Mouse (Mus musculus) midbrain, embryonic 12.5 days (tissue): ENCODE results near the gene Txlna. TPM values are rescaled to one million over a fixed set of nuclear protein-coding genes. Genes with fewer than 3 reads are reported as not detected.

ENCODE experiments used
- ATAC-seq: fragments of 200-750 bp; cut with Nextera tagmentation; 2 replicates; pipeline ENCODE4 v1.8.0; 2017; ENCODE audit warnings: low read depth, moderate TSS enrichment, moderate library complexity; ENCODE audit not compliant: low FRiP score
- H3K27ac ChIP-seq: fragments of 300-500 bp; sonication (generic); replicated peaks from 2 replicates; pipeline ENCODE4 v1.5.1; 2016; ENCODE audit warnings: mild to moderate bottlenecking
- H3K27me3 ChIP-seq: fragments of 300-500 bp; sonication (generic); 2 replicates; pipeline ENCODE4 v1.6.1; 2016; ENCODE audit warnings: mild to moderate bottlenecking
- H3K36me3 ChIP-seq: fragments of 300-500 bp; sonication (generic); 2 replicates; pipeline ENCODE4 v1.6.1; 2016
- H3K4me1 ChIP-seq: fragments of 300-500 bp; sonication (generic); 2 replicates; pipeline ENCODE4 v1.6.1; 2016
- H3K4me2 ChIP-seq: fragments of 300-500 bp; sonication (generic); replicated peaks from 2 replicates; pipeline ENCODE4 v1.6.1; 2016; ENCODE audit warnings: mild to moderate bottlenecking, moderate library complexity
- H3K4me3 ChIP-seq: fragments of 300-500 bp; sonication (generic); 2 replicates; pipeline ENCODE4 v1.5.1; 2016; ENCODE audit warnings: mild to moderate bottlenecking
- H3K9ac ChIP-seq: fragments of 300-500 bp; sonication (generic); replicated peaks from 2 replicates; pipeline ENCODE4 v1.6.1; 2016; ENCODE audit warnings: mild to moderate bottlenecking, moderate library complexity
- H3K9me3 ChIP-seq: fragments of 300-500 bp; sonication (generic); 2 replicates; pipeline ENCODE4 v1.6.1; 2016; ENCODE audit warnings: mild to moderate bottlenecking
- WGBS: fragments of 180-500 bp; shearing (Covaris S2); methylation state at CpG from one replicate; pipeline ENCODE4 v1.1.7; 2016; 5-methylcytosine and 5-hydroxymethylcytosine counted together
- microRNA-seq: library from miRNA; unstranded; fragments of <30 nt; microRNA quantifications from one replicate; pipeline ENCODE4, GENCODE M21; 2017
- polyA plus RNA-seq: library from polyadenylated mRNA; unstranded; fragments of >200 nt; fragmentation: Nextera tagmentation; extraction: Ambion mirVana; gene quantifications from 2 replicates; pipeline ENCODE4 v1.2.1, GENCODE M21; 2016

Txlna gene
- polyA plus RNA-seq, 1 experiment from 2014 or later: 91.8 TPM

GRCm38 (mm10) chr4:129582251-129582650 lies 58.6 kb downstream of the Txlna start:
- Histone ChIP-seq H3K9me3 (no peaks in the 10 kb centered on the region), H3K4me1 (peaks cover 12% of the 10 kb centered on the region), H3K4me3 (no peak overlapping the region), H3K27me3 (no peaks in the 10 kb centered on the region), H3K36me3 (no peaks in the 10 kb centered on the region), H3K27ac (no peak overlapping the region), H3K4me2 (no peak overlapping the region), H3K9ac (no peak overlapping the region)
- no peak for ATAC-seq
- 64% methylated on average over 1 of the region's 1 CpGs for WGBS

DNA sequence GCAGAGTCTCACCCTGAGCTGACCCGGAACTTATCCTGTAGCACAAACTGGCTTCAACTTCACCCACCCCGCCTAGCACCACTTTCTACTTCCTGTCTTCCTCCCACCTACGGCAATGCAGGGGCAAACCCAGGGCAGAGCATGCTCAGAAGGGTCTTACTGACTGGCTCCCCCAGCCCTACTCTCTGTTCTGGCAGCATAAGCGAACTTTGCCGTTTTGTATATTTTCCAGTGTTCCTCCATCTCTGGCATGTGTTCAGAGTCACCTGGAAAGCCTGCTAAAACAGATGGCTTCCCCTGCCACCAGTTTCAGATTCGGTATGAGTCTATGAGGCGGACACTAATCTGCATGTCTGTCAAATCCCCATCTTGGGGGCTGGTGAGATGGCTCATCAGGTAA lies 60.5 kb downstream of the Txlna start:
- H3K9ac ChIP-seq: no peak overlapping the region
- H3K9me3 ChIP-seq: no peaks in the 10 kb centered on the region
- ATAC-seq: no peak
- H3K4me3 ChIP-seq: no peak overlapping the region
- no peak overlapping the region for H3K4me2 ChIP-seq
- 81% methylated on average over 7 of the region's 7 CpGs for WGBS
- no peak overlapping the region for H3K27ac ChIP-seq
- H3K36me3 ChIP-seq: no peaks in the 10 kb centered on the region
- no peaks in the 10 kb centered on the region for H3K27me3 ChIP-seq
- H3K4me1 ChIP-seq: peaks cover 18% of the 10 kb centered on the region

DNA sequence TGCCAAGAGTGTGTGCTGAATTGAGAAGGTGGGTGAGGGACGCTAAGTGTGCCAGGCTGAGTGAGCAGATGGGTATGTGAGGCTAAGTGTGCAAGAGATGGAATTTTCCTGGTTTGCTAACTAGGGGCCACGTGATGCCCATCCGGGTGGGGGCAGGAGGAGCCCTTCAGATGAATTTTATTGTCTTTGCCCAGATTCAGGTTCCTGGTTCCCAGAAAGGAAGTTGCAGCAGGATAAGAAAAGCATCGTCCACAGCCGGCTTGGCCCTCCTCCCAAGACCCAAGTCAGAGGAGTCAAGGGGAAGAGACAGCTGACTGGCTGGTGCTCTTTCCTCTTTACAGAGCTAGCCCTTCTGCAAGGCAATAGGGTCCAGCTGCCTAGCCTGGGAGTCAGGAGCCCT lies 62.4 kb downstream of the Txlna start, which contains the start of gene Fam167b:
Gene Fam167b, minus strand, starts transcription at position 84 of the 400 bp plus-strand sequence.
- no peak within 1 kb of the TSS for H3K27ac ChIP-seq
- WGBS: 94% methylated on average over 5 of the region's 5 CpGs
- ATAC-seq: no peak
- peak within 1 kb of the TSS; percentile 30; the same call in 1 of the 2 replicates for H3K4me2 ChIP-seq
- H3K9me3 ChIP-seq: no peaks in the 10 kb centered on the region
- H3K27me3 ChIP-seq: no peaks in the 10 kb centered on the region
- H3K9ac ChIP-seq: no peak within 1 kb of the TSS
- H3K4me1 ChIP-seq: peaks cover 7% of the 10 kb centered on the region; the same call in 1 of the 2 replicates
- no peak within 1 kb of the TSS for H3K4me3 ChIP-seq
- no peaks in the 10 kb centered on the region for H3K36me3 ChIP-seq

DNA sequence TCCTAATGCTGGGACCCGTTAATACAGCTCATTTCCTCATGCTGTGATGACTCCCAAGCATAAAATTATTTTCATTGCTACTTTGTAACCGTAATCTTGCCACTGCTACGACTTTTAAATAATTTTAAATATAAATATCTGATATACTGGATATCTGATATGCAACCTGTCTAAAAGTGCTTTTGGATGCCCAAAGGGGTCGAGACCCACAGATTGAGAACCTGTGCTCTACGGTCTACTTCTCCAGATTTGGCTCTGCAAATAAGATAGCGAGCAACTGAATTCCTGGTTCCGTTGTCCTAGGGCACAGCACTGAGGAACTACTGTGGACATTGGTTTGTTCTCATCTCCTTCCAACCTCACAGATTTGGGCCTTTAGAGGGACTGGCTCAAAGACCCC lies 63.2 kb downstream of the Txlna start:
- Histone ChIP-seq H3K4me2 (no peak overlapping the region), H3K4me1 (peaks cover 7% of the 10 kb centered on the region; the same call in 1 of the 2 replicates), H3K9ac (no peak overlapping the region), H3K9me3 (no peaks in the 10 kb centered on the region), H3K27ac (no peak overlapping the region), H3K4me3 (no peak overlapping the region), H3K27me3 (no peaks in the 10 kb centered on the region), H3K36me3 (no peaks in the 10 kb centered on the region)
- WGBS: 82% methylated on average over 7 of the region's 7 CpGs
- ATAC-seq: no peak

GRCm38 (mm10) chr4:129576863-129577491 lies 63.9 kb downstream of the Txlna start:
- no peak overlapping the region for H3K27ac ChIP-seq
- peaks cover 7% of the 10 kb centered on the region; the same call in 1 of the 2 replicates for H3K4me1 ChIP-seq
- H3K9ac ChIP-seq: no peak overlapping the region; the same call in 1 of the 2 replicates
- no peaks in the 10 kb centered on the region for H3K9me3 ChIP-seq
- H3K27me3 ChIP-seq: no peaks in the 10 kb centered on the region
- ATAC-seq: no peak
- no peaks in the 10 kb centered on the region for H3K36me3 ChIP-seq
- WGBS: 24% methylated on average over 21 of the region's 21 CpGs
- H3K4me3 ChIP-seq: no peak overlapping the region
- H3K4me2 ChIP-seq: peak overlapping the region; percentile 30

Small RNA genes within 50 kb of the gene (microRNA-seq; reads per million reads assigned to microRNA genes)
- 0.93 reads per million for gene Mir7016

Other genes starting within 250 kb of the Txlna start
- gene Zbtb8b, start 200.2 kb downstream of the Txlna start, polyA plus RNA-seq: 4.1 and 5.0 TPM in 2 replicates
- gene Bsdc1, start 179.5 kb downstream of the Txlna start, polyA plus RNA-seq: 31.9 and 33.7 TPM in 2 replicates
- gene Tssk3, start 150.0 kb downstream of the Txlna start, polyA plus RNA-seq: not detected in 2 replicates
- gene Fam229a, start 149.9 kb downstream of the Txlna start, polyA plus RNA-seq: not detected in 2 replicates
- gene Marcksl1, start 127.5 kb downstream of the Txlna start, polyA plus RNA-seq: 2,082 and 2,101 TPM in 2 replicates
- 188 and 190 TPM in 2 replicates for gene Hdac1, start 98.4 kb downstream of the Txlna start, polyA plus RNA-seq
- gene Lck, start 67.4 kb downstream of the Txlna start, polyA plus RNA-seq: 3.7 and 3.8 TPM in 2 replicates
- 0.54 TPM in 1 of 2 replicates, not detected in the other for gene Fam167b, start 62.5 kb downstream of the Txlna start, polyA plus RNA-seq
- 196 and 202 TPM in 2 replicates for gene Eif3i, start 40.4 kb downstream of the Txlna start, polyA plus RNA-seq
- gene Tmem234, start 40.4 kb downstream of the Txlna start, polyA plus RNA-seq: 182 and 192 TPM in 2 replicates
- 2.8 and 2.9 TPM in 2 replicates for gene Dcdc2b, start 26.8 kb downstream of the Txlna start, polyA plus RNA-seq
- 26.7 and 30.7 TPM in 2 replicates for gene Iqcc, start 22.0 kb downstream of the Txlna start, polyA plus RNA-seq
- 88.3 TPM in 2 replicates for gene Ccdc28b, start 17.1 kb downstream of the Txlna start, polyA plus RNA-seq
- gene Kpna6, start 31.7 kb upstream of the Txlna start, polyA plus RNA-seq: 15.2 and 16.3 TPM in 2 replicates
- gene Tmem39b, start 55.8 kb upstream of the Txlna start, polyA plus RNA-seq: 17.3 and 21.9 TPM in 2 replicates
- 224 and 239 TPM in 2 replicates for gene Khdrbs1, start 101.2 kb upstream of the Txlna start, polyA plus RNA-seq
- gene Ptp4a2, start 170.2 kb upstream of the Txlna start, polyA plus RNA-seq: 345 and 375 TPM in 2 replicates